Mouse (Mus musculus) adrenal gland, postnatal 0 days (tissue): Measurements from ENCODE around the gene Gm5617. TPM values are rescaled to one million over a fixed set of nuclear protein-coding genes. Genes with fewer than 3 reads are reported as not detected.

Experiments
- microRNA-seq: library from miRNA; unstranded; fragments of <30 nt; microRNA quantifications from one replicate; pipeline ENCODE4, GENCODE M21; 2016; ENCODE audit warnings: borderline replicate concordance; ENCODE audit not compliant: insufficient number of aligned reads
- polyA plus RNA-seq: library from polyadenylated mRNA; unstranded; fragments of >200 nt; fragmentation: Nextera tagmentation; extraction: Ambion mirVana; gene quantifications from 2 replicates; pipeline ENCODE4 v1.2.1, GENCODE M21; 2015

Gm5617 gene
- polyA plus RNA-seq: 83.2 and 110 TPM in 2 replicates

GRCm38 (mm10) chr9:48494817-48495547 lies at the start of gene Gm5617, which contains the start of gene Rbm7:
Gm5617 (plus strand) TSS chr9:48495442.
Rbm7 (minus strand) TSS chr9:48495299.

DNA sequence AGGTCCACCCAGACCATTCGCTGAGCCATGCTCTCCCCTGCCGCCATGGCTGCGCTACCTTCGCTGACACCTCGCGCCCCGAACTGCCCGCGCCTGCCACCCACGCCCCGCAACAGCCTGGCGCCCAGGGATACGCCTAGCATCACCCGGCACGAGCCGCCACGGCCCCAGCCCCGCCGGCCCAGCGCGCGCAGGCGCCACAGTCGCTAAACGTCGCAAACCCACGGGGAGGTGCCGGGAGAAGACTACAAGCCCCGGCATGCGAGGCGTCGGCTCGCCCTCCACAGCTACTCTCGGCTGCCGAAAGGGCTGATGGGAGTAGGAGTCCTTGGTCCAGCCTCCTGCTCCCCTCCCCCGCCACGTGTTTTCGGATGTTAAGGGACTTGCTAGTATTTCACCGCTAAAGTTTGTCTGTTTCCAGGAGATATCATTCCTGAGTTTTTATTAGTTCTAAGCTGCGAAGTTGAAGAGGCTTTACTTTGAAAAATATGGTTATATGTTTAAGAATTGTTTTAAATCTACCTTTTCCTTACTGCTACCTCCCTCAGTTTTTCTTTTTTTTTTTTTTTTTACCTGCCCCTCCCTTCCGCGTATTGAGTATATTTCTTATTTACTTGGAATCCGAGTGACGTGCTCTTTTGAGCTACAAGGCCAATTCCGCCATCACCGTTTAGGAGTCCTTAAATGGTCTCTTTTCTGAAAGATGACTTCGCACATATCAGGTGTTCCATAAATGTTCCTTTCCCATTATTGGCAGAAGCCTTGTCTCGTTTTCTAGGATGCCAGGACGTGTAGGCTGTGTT lies 14.6 kb upstream of the Gm5617 start, which contains the start of gene Rexo2:
TSS of gene Rexo2 (minus strand) at position 213 of the 803 bp plus-strand sequence.

Small RNA genes lying within 50 kb of the gene (microRNA-seq; reads per million reads assigned to microRNA genes)
- not detected for gene Gm23653

Other genes starting within 250 kb of the Gm5617 start
- 5.5 and 11.0 TPM in 2 replicates for gene Nxpe2, start 142.0 kb upstream of the Gm5617 start, polyA plus RNA-seq
- 107 and 108 TPM in 2 replicates for gene Rexo2, start 14.8 kb upstream of the Gm5617 start, polyA plus RNA-seq
- gene Rbm7, start 143 bp upstream of the Gm5617 start, polyA plus RNA-seq: 176 and 186 TPM in 2 replicates
- gene Nnmt, start 109.7 kb downstream of the Gm5617 start, polyA plus RNA-seq: 7.8 and 8.7 TPM in 2 replicates